Mouse (Mus musculus): ENCODE results near the gene Ppfibp2.

Ppfibp2 gene

GRCm38 (mm10) chr7:107638026-107638425 is 43.0 kb downstream of the Ppfibp2 start:
- no peak for TF ChIP-seq GATA4 (IDR thresholded peaks at IDR 0.05; ENCODE audit: insufficient replicate concordance, low read length)

GRCm38 (mm10) chr7:107642586-107643275 is 47.7 kb downstream of the Ppfibp2 start:
- no peak for TF ChIP-seq GATA4 (IDR thresholded peaks at IDR 0.05; ENCODE audit: insufficient replicate concordance, low read length)

GRCm38 (mm10) chr7:107644987-107645386 is 50.0 kb downstream of the Ppfibp2 start:
- no peak for TF ChIP-seq GATA4 (IDR thresholded peaks at IDR 0.05; ENCODE audit: insufficient replicate concordance, low read length)

- no peak for TF ChIP-seq GATA4 (IDR thresholded peaks at IDR 0.05; ENCODE audit: insufficient replicate concordance, low read length)
Measured at GRCm38 (mm10) chr7:107648937-107649688, 54.1 kb downstream of the Ppfibp2 start.

GRCm38 (mm10) chr7:107649990-107650389 is 55.0 kb downstream of the Ppfibp2 start:
- TF ChIP-seq GATA4 (IDR thresholded peaks at IDR 0.05; ENCODE audit: insufficient replicate concordance, low read length): no peak

- TF ChIP-seq GATA4 (IDR thresholded peaks at IDR 0.05; ENCODE audit: insufficient replicate concordance, low read length): no peak
Measured at GRCm38 (mm10) chr7:107651821-107652220, 56.8 kb downstream of the Ppfibp2 start.

GRCm38 (mm10) chr7:107656451-107656850 is 61.4 kb downstream of the Ppfibp2 start:
- TF ChIP-seq GATA4 (IDR thresholded peaks at IDR 0.05; ENCODE audit: insufficient replicate concordance, low read length): no peak

- no peak for TF ChIP-seq GATA4 (IDR thresholded peaks at IDR 0.05; ENCODE audit: insufficient replicate concordance, low read length)
Measured at GRCm38 (mm10) chr7:107659186-107659918, 64.3 kb downstream of the Ppfibp2 start.

- TF ChIP-seq GATA4 (IDR thresholded peaks at IDR 0.05; ENCODE audit: insufficient replicate concordance, low read length): no peak
Measured at GRCm38 (mm10) chr7:107661189-107661842, 66.3 kb downstream of the Ppfibp2 start.

- no peak for TF ChIP-seq GATA4 (IDR thresholded peaks at IDR 0.05; ENCODE audit: insufficient replicate concordance, low read length)
Measured at GRCm38 (mm10) chr7:107661843-107662281, 66.9 kb downstream of the Ppfibp2 start.

- no peak for TF ChIP-seq GATA4 (IDR thresholded peaks at IDR 0.05; ENCODE audit: insufficient replicate concordance, low read length)
Measured at GRCm38 (mm10) chr7:107663621-107664020, 68.6 kb downstream of the Ppfibp2 start.

GRCm38 (mm10) chr7:107664063-107665056 is 69.4 kb downstream of the Ppfibp2 start:
- TF ChIP-seq GATA4 (IDR thresholded peaks at IDR 0.05; ENCODE audit: insufficient replicate concordance, low read length): no peak

- no peak for TF ChIP-seq GATA4 (IDR thresholded peaks at IDR 0.05; ENCODE audit: insufficient replicate concordance, low read length)
Measured at GRCm38 (mm10) chr7:107665221-107665585, 70.2 kb downstream of the Ppfibp2 start.

Measured in liver, adult (tissue).